Mouse (Mus musculus) naive thymus-derived CD4-positive, alpha-beta T cell, adult 2 months (primary cell): ENCODE data around the gene Gm7168.
"Not testable (repeated sequence)": the region's sequence is repeated elsewhere in the genome, so short reads cannot be mapped to it uniquely, and the experiment has no call there.

Experiments
- DNase-seq: peaks from one replicate; pipeline ENCODE4 v3.0.0-alpha.2; 2011; ENCODE audit warnings: low read depth

The Gm7168 gene

DNA sequence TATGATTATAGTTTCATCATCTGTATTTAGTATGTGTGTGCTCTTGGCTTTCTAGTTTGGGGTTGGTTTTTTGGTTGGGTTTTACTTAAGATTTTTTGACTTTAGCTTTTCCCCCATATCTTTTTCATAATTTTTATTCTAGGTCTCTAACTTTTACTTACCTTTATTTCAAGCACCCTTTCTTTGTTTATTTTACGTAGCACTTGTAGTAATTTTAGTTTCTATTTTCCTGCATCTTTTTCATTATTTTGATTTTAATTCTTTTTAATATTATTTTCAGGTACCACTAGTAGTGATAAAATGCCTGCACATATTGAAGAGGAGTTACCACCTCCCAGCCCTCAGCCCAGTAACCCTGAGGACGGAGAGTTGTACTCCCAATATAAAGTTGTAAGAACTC lies at the start of gene Gm7168:
Gene Gm7168, plus strand, starts transcription at position 301 of the 400 bp plus-strand sequence.
- DNase-seq = not testable (repeated sequence)

DNA sequence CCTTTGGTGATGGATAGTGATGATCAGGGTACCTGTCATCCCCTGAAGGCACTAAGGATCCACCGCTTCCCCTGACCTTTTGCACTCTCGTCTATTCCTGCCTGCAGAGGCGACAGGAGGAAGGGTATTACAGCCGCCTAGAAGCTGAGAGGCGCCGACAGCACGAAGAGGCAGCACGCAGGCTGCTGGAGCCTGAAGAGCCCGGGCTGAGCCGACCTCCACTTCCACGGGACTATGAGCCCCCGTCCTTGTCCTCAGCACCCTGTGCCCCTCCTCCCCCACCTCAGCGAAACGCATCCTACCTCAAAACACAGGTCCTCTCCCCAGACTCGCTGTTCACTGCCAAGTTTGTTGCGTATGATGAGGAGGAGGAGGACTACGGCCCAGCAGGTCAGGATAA lies 49.3 kb upstream of the Gm7168 start:
- no peak for DNase-seq

- no peak for DNase-seq
Measured at GRCm38 (mm10) chr17:13899241-13899640, 48.9 kb upstream of the Gm7168 start.

- no peak for DNase-seq
Measured at GRCm38 (mm10) chr17:13903793-13904192, 44.4 kb upstream of the Gm7168 start.

DNA sequence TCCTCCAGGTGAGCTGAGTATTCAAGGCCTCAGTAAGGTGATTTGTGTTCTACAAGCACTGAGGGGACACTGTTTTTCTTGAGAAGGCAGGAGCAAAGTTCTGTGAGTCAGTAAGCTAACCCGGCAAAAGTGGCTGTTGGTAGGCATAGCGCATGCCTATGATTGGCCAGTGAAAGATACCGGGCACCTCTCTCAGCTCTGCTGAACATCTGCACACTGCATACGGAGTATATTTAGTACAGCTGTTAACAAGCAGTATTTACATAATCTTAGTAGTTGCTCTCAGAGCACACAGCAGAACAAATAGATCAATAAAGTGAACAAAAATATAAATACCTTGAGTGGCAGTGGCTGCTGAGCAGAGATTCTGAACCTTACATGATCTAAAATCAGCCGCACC lies 41.1 kb upstream of the Gm7168 start:
- no peak for DNase-seq

DNA sequence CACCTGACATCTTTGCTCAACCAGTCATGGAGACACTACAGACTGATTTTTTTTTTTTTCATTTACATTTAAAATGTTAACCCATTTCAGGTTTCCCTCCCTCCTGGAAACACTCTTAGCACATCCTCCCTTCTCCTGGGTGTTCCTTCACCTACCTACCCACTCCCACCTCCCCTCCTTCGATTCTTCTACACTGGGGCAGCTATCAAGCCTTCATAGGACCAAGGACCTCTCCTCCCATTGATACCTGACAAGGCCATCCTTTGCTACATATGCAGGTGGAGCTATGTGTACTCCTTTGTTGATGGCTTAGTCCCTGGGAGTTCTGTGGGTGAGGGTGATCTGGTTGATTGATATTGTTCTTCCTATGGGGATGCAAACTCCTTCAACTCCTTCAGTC lies 40.5 kb upstream of the Gm7168 start:
- DNase-seq = no peak

GRCm38 (mm10) chr17:13913951-13914350 lies 34.2 kb upstream of the Gm7168 start:
- no peak for DNase-seq

GRCm38 (mm10) chr17:13914531-13914930 lies 33.6 kb upstream of the Gm7168 start:
- DNase-seq = no peak

GRCm38 (mm10) chr17:13920771-13921170 lies 27.4 kb upstream of the Gm7168 start:
- no peak for DNase-seq

GRCm38 (mm10) chr17:13923418-13923817 lies 24.8 kb upstream of the Gm7168 start:
- DNase-seq = no peak

DNA sequence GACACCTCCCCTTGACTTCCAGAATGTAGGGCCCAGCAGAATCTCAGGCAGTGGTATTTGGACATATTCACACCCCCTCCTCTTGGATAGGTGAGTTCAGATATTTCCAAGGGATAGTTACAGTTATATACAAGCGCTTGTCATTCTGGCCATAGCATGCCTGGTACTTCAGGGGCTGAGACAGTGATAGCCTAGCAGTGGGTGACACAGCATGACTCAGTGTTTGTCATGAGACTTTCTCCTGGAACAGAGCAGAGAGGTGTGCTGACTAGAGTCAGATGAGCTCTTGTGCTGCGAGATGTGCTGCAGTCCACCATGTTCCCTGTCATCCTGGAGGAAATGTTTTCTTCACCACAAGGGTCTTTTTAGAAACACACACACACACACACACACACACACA lies 23.6 kb upstream of the Gm7168 start:
- no peak for DNase-seq

GRCm38 (mm10) chr17:13925931-13926330 lies 22.2 kb upstream of the Gm7168 start:
- no peak for DNase-seq

DNA sequence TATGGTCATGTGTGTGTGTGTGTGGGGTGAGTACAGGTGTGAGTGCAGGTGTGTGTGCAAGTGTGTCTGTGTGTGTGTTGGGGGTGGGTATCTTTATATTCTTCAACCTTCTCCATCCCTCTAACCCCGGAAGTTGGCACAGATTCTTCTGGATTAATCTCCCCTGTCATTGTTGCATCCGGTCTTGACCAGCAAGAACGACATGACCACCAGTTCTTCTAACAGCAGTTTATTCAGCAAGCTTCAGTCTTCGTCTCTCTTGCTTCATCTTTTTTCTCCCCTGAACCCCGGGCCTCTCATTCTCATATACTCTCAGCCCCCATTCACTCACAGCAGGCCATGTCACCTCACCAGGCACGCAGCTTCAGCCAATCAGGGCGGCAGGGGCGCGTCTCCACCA lies 17.8 kb upstream of the Gm7168 start:
- no peak for DNase-seq

DNA sequence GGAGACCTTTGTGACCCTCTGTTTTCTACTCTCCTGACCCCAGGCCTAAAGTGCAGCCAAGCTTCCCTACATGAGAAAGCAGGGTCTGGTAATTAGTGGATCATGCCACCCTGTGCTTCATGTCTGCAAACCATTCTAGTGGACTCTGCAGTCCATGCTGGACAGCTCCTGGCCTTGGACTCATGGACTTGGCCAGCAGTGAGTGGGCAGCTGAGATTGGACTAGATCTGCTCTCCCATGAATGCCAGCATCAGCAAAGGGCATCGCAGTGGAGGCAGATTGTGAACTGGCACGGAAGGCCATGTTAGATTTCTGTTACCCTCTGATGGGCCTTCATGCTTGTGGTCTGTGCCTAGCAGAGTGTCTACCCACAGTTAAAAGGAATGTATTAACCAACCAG lies 12.8 kb upstream of the Gm7168 start:
- DNase-seq = not testable (repeated sequence)

- no peak for DNase-seq
Measured at GRCm38 (mm10) chr17:13937787-13938186, 10.4 kb upstream of the Gm7168 start.

DNA sequence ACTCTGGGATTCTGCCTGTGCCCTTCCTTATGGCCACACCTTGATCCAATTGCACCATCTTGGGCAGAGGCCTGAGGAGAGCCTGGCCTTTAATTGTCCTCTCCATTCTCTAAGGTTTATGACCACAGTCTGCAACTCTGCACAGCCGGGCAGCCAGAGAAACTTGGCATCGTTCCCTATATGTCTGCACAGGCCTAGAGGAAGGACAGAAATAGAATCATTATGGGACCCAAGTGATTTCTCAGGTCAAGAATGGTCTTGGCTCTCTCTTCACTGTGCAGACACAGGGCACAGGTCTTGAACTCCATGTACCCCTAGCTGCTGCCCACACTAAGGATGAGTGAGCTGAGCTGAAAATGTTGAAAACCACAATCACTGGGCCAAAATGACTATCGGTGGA lies 9.5 kb upstream of the Gm7168 start:
- no peak for DNase-seq

- not testable (repeated sequence) for DNase-seq
Measured at GRCm38 (mm10) chr17:13939231-13939630, 8.9 kb upstream of the Gm7168 start.

GRCm38 (mm10) chr17:13940487-13940886 lies 7.7 kb upstream of the Gm7168 start:
- no peak for DNase-seq

- not testable (repeated sequence) for DNase-seq
Measured at GRCm38 (mm10) chr17:13951570-13951969, 3.4 kb downstream of the Gm7168 start.

- not testable (repeated sequence) for DNase-seq
Measured at GRCm38 (mm10) chr17:13958129-13958528, 10.0 kb downstream of the Gm7168 start.

GRCm38 (mm10) chr17:13962245-13962644 lies 14.1 kb downstream of the Gm7168 start:
- not testable (repeated sequence) for DNase-seq

GRCm38 (mm10) chr17:13965048-13965447 lies 16.9 kb downstream of the Gm7168 start:
- not testable (repeated sequence) for DNase-seq

DNA sequence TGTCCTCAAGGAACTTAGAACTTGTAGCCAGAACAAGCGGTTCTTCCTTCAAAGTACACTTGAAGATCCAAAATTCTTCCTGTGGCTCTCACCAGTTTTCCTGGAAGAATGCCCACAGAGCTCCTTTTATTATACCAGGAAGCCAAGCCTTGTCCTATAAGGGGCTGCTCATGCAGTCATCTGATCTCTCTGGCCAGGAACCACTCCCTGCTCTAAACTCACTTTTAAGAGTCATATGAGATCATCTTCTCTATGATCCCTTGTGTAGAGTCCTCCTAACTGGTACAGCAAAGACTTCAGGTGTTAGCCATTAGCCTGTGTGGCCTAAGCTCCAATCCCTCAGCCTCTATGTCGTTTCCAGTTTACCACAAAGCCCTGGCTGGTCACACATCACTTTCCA lies 21.7 kb downstream of the Gm7168 start:
- not testable (repeated sequence) for DNase-seq

DNA sequence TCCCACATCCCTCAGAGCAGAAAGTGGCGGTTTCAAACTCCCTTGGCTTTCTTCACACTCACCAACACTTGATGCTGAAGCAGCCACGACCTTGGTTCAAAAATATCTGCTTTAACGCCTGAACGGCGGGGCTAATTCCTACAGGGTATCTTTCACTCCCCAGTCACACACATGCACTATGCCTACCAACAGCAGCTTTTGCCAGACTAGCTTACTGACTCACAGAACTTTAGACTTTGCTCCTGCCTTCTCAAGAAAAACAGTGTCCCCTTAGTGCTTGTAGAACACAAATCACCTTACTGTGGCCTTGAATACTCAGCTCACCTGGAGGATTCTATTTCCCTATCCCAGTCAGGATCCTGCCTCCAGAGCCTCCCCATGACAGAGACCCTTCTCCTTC lies 22.6 kb downstream of the Gm7168 start:
- DNase-seq = not testable (repeated sequence)

GRCm38 (mm10) chr17:13987690-13988089 lies 39.5 kb downstream of the Gm7168 start:
- no peak for DNase-seq
